Mouse (Mus musculus) hindbrain, embryonic 16.5 days (tissue): ENCODE data around the gene Ccdc83. TPM values are rescaled to one million over a fixed set of nuclear protein-coding genes. Genes with fewer than 3 reads are reported as not detected.

Experiments
- ATAC-seq: fragments of 200-750 bp; cut with Nextera tagmentation; 2 replicates; pipeline ENCODE4 v1.8.0; 2017; ENCODE audit warnings: moderate TSS enrichment, moderate library complexity
- H3K27ac ChIP-seq: fragments of 300-500 bp; sonication (generic); 2 replicates; pipeline ENCODE4 v1.5.1; 2014; ENCODE audit warnings: low read depth, mild to moderate bottlenecking, control low read depth, low read length, moderate library complexity
- H3K27me3 ChIP-seq: fragments of 300-500 bp; sonication (generic); replicated peaks from 2 replicates; pipeline ENCODE4 v1.6.1; 2014; ENCODE audit warnings: low read length; ENCODE audit not compliant: control insufficient read depth, insufficient read depth
- H3K36me3 ChIP-seq: fragments of 300-500 bp; sonication (generic); 2 replicates; pipeline ENCODE4 v1.6.1; 2014; ENCODE audit warnings: mild to moderate bottlenecking, low read length, moderate library complexity, mixed read lengths; ENCODE audit not compliant: control insufficient read depth, insufficient read depth
- H3K4me1 ChIP-seq: fragments of 300-500 bp; sonication (generic); 2 replicates; pipeline ENCODE4 v1.6.1; 2014; ENCODE audit warnings: low read depth, low read length; ENCODE audit not compliant: control insufficient read depth, insufficient read depth
- H3K4me2 ChIP-seq: fragments of 300-500 bp; sonication (generic); 2 replicates; pipeline ENCODE4 v1.6.1; 2014; ENCODE audit warnings: mild to moderate bottlenecking, low read length, control low read depth, moderate library complexity
- H3K4me3 ChIP-seq: fragments of 300-500 bp; sonication (generic); 2 replicates; pipeline ENCODE4 v1.5.1; 2014; ENCODE audit warnings: mild to moderate bottlenecking, low read length, control low read depth, moderate library complexity
- H3K9ac ChIP-seq: fragments of 300-500 bp; sonication (generic); 2 replicates; pipeline ENCODE4 v1.6.1; 2014; ENCODE audit warnings: low read depth, mild to moderate bottlenecking, control low read depth, low read length, moderate library complexity
- H3K9me3 ChIP-seq: fragments of 300-500 bp; sonication (generic); 2 replicates; pipeline ENCODE4 v1.6.1; 2014; ENCODE audit warnings: mild to moderate bottlenecking, low read length, moderate library complexity; ENCODE audit not compliant: control insufficient read depth
- WGBS: fragments of 180-500 bp; shearing (Covaris S2); extraction: QIAGEN DNeasy Blood & Tissue Kit; methylation state at CpG from one replicate; pipeline ENCODE4 v1.1.7; 2014; 5-methylcytosine and 5-hydroxymethylcytosine counted together
- polyA plus RNA-seq: library from polyadenylated mRNA; unstranded; fragments of >200 nt; fragmentation: Nextera tagmentation; extraction: Ambion mirVana; gene quantifications from 2 replicates; pipeline ENCODE4 v1.2.1, GENCODE M21; 2015

Ccdc83 gene
- polyA plus RNA-seq, 1 experiment from 2014 or later = not detected

DNA sequence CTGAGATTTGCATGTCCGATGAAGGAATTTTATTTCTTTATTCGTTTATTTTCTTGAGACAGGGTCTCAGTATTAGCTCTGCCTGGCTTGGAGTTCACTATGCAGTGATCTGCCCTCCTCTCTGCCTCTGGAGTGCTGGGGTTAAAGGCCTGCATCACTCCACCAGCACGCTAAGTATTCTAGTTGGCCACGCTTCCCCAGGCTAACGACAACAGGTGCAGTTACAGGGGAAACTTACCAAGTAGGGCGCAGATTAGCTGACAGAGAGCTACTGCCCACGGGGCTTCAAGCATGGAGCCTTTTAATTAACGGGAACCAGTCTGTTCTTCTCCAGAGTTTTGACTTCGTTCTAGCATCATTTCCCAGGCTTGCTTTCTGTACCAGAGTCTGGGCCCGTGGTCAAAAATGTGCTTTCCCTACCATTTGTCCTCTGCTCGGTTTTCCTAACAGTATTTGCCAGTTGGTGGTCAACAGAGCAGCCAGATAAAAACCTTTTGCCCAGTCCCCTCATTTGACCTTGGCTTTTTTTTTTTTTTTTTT is 9.1 kb upstream of the Ccdc83 start:
- no peaks in the 10 kb centered on the region for H3K4me1 ChIP-seq
- no peak overlapping the region for H3K27ac ChIP-seq
- H3K27me3 ChIP-seq = no peaks in the 10 kb centered on the region
- H3K4me2 ChIP-seq = no peak overlapping the region
- no peak overlapping the region for H3K4me3 ChIP-seq
- no peaks in the 10 kb centered on the region for H3K36me3 ChIP-seq
- 62% methylated on average over 11 of the region's 11 CpGs for WGBS
- H3K9me3 ChIP-seq = no peaks in the 10 kb centered on the region
- ATAC-seq = no peak
- no peak overlapping the region for H3K9ac ChIP-seq

DNA sequence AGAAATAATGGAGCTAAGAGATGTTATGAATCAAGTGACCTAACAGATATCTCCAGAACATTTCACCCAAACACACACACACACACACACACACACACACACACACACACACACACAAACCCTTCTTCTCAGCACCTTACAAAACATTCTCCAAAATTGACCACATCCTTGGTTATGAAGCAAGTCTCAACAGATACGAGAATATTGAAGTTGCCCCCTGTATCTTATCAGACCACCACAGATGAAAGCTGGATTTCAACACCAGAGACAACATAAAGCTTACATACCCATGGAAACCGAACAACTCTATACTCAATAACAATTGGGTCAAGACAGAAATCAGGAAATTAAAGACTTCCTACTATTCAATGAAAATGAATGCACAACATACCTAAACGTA is 4.6 kb upstream of the Ccdc83 start:
- Histone ChIP-seq H3K4me2 (no peak overlapping the region), H3K4me3 (no peak overlapping the region), H3K27me3 (no peaks in the 10 kb centered on the region), H3K4me1 (peaks cover 4% of the 10 kb centered on the region; the same call in 1 of the 2 replicates), H3K9ac (no peak overlapping the region), H3K9me3 (no peaks in the 10 kb centered on the region), H3K36me3 (no peaks in the 10 kb centered on the region), H3K27ac (no peak overlapping the region)
- no peak for ATAC-seq
- WGBS = 78% methylated on average over 3 of the region's 3 CpGs

- H3K36me3 ChIP-seq = no peaks in the 10 kb centered on the region
- no peaks in the 10 kb centered on the region for H3K27me3 ChIP-seq
- H3K27ac ChIP-seq = no peak overlapping the region
- H3K4me2 ChIP-seq = peak overlapping the region; percentile 39
- H3K9ac ChIP-seq = no peak overlapping the region
- H3K9me3 ChIP-seq = no peaks in the 10 kb centered on the region
- H3K4me1 ChIP-seq = peaks cover 5% of the 10 kb centered on the region; the same call in 1 of the 2 replicates
- H3K4me3 ChIP-seq = no peak overlapping the region; the same call in 1 of the 2 replicates
- WGBS = 18% methylated on average over 7 of the region's 7 CpGs
- ATAC-seq = peak; percentile 74; the same call in 1 of the 2 replicates
Observed at GRCm38 (mm10) chr7:90261902-90262599, 3.5 kb downstream of the Ccdc83 start.

- no peaks in the 10 kb centered on the region for H3K36me3 ChIP-seq
- no peak overlapping the region for H3K27ac ChIP-seq
- H3K9me3 ChIP-seq = no peaks in the 10 kb centered on the region
- no peak for ATAC-seq
- no peaks in the 10 kb centered on the region for H3K27me3 ChIP-seq
- no peak overlapping the region for H3K9ac ChIP-seq
- no peak overlapping the region for H3K4me2 ChIP-seq
- 82% methylated on average over 2 of the region's 2 CpGs for WGBS
- no peak overlapping the region for H3K4me3 ChIP-seq
- H3K4me1 ChIP-seq = no peaks in the 10 kb centered on the region
Observed at GRCm38 (mm10) chr7:90259899-90260298, 5.7 kb downstream of the Ccdc83 start.

DNA sequence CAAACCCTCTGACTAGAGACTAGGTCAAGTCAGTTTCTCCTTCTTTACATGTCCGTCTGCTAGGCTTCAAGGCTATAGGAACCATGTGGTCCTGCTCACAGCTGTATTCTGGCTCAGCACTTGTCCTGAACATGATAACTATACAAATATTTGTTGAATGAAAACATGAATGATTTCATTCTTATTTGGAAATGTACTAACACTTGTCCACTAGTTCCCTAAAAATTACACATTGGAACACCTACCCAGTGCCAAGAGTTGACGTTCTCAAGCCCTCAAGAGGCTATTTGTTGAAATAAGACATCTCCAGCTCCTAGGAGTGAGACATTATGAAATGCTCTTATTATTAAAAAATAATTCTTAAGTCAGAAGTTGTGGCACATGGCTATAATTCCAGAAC is 6.9 kb downstream of the Ccdc83 start:
- 92% methylated on average over 2 of the region's 2 CpGs for WGBS

DNA sequence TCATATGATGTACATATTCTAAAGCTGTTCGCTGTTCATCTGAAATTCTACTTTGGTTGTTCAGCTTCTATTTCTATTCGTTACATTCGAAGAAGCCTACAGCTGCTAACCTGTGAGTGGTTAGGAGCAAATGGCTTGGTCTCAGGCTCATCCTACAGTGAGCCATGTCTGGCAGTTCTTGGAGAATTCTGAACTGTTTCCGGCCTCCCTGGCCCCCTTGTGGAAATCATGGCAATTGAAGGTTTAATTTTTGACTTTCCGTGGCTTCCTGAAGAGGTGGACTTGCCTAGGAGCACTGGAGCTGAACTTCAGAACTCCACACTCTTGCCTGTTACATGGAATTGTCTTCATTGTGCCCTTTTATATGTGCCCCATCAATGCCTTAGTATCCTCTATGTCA is 12.6 kb downstream of the Ccdc83 start:
- no peak overlapping the region for H3K9ac ChIP-seq
- no peak overlapping the region for H3K4me3 ChIP-seq
- ATAC-seq = no peak
- H3K27me3 ChIP-seq = no peaks in the 10 kb centered on the region
- WGBS = 80% methylated on average over 5 of the region's 5 CpGs
- no peaks in the 10 kb centered on the region for H3K9me3 ChIP-seq
- no peak overlapping the region for H3K4me2 ChIP-seq
- H3K36me3 ChIP-seq = no peaks in the 10 kb centered on the region
- no peak overlapping the region for H3K27ac ChIP-seq
- no peaks in the 10 kb centered on the region for H3K4me1 ChIP-seq

More for the DNA sequence above, 6.9 kb downstream of the Ccdc83 start:
- H3K27ac ChIP-seq = no peak overlapping the region
- no peak overlapping the region for H3K4me3 ChIP-seq
- no peaks in the 10 kb centered on the region for H3K9me3 ChIP-seq
- ATAC-seq = no peak
- H3K9ac ChIP-seq = no peak overlapping the region
- H3K36me3 ChIP-seq = no peaks in the 10 kb centered on the region
- H3K4me2 ChIP-seq = no peak overlapping the region
- no peaks in the 10 kb centered on the region for H3K4me1 ChIP-seq
- no peaks in the 10 kb centered on the region for H3K27me3 ChIP-seq

GRCm38 (mm10) chr7:90243643-90244042 is 21.9 kb downstream of the Ccdc83 start:
- H3K9ac ChIP-seq = no peak overlapping the region

DNA sequence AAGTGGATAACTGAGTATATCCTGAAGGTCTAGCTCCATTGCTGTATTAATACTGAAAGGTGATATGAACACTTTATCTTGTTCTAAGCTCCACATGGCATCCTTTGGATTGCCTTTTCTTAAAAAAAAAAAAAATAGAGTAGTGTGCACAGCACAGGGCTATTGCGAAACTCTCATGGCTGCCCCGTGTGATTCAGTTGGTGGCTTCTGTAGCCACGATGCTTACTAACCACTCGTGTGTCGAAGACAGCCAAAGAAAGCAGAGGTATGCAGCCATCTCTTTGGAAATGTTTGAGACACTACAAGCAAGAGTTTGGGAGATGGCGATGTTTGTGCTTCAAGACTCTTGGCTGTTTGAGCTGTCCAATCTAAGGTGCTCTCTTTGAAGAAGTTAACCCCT is 22.4 kb downstream of the Ccdc83 start:
- no peak for ATAC-seq
- Histone ChIP-seq H3K4me3 (no peak overlapping the region), H3K4me2 (no peak overlapping the region), H3K9ac (no peak overlapping the region), H3K36me3 (no peaks in the 10 kb centered on the region), H3K27ac (no peak overlapping the region), H3K9me3 (no peaks in the 10 kb centered on the region), H3K27me3 (no peaks in the 10 kb centered on the region), H3K4me1 (no peaks in the 10 kb centered on the region)
- 91% methylated on average over 6 of the region's 6 CpGs for WGBS

More at GRCm38 (mm10) chr7:90243643-90244042, 21.9 kb downstream of the Ccdc83 start:
- H3K9me3 ChIP-seq = no peaks in the 10 kb centered on the region
- no peaks in the 10 kb centered on the region for H3K36me3 ChIP-seq
- 77% methylated on average over 5 of the region's 5 CpGs for WGBS
- ATAC-seq = no peak
- no peak overlapping the region for H3K4me3 ChIP-seq
- H3K4me2 ChIP-seq = no peak overlapping the region
- H3K4me1 ChIP-seq = no peaks in the 10 kb centered on the region
- no peak overlapping the region for H3K27ac ChIP-seq
- no peaks in the 10 kb centered on the region for H3K27me3 ChIP-seq

- H3K9ac ChIP-seq = no peak overlapping the region
- H3K27ac ChIP-seq = no peak overlapping the region
- no peaks in the 10 kb centered on the region for H3K27me3 ChIP-seq
- H3K9me3 ChIP-seq = no peaks in the 10 kb centered on the region
- H3K36me3 ChIP-seq = no peaks in the 10 kb centered on the region
- WGBS = 44% methylated on average over 4 of the region's 4 CpGs
- no peak overlapping the region for H3K4me2 ChIP-seq
- ATAC-seq = no peak
- H3K4me3 ChIP-seq = no peak overlapping the region
- H3K4me1 ChIP-seq = no peaks in the 10 kb centered on the region
Observed at GRCm38 (mm10) chr7:90236289-90236905, 29.2 kb downstream of the Ccdc83 start.
